Mouse (Mus musculus) spleen, adult 12 weeks (tissue): ENCODE results near the gene Il17rb.

Experiments
- DNase-seq: peaks from one replicate; pipeline ENCODE4 v3.0.0; 2022; ENCODE audit warnings: low spot score

Il17rb gene

GRCm38 (mm10) chr14:29957393-29957792, 51.3 kb downstream of the Il17rb start:
- no peak for DNase-seq

- DNase-seq, result no peak
Measured at GRCm38 (mm10) chr14:29950805-29951204, 57.9 kb downstream of the Il17rb start.

DNA sequence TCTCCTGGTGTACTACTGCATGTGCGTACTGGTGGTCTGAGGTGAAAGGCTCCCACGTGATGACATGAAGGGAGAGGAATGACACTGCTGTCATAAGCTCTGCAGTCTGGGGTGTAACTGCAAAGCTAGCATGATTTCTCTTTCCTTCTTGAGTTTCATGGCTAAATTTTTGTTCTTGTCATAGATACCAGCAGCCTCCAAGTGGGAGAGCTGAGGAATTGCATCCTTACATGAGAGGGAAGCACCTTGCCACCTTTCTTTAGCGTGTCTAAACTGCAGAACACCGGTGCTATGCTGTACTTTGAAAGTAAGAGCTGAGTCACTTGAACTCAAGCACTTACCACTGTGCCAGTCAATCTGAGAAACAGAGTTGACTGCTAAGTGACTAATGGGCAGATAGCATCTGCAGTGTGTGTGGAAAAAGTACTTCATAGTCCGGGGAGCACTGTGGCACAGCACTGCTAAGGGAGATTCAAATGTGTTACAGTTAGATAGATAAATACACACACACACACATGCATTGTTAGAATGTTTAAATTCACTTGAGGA, 61.9 kb downstream of the Il17rb start:
- DNase-seq, result no peak
